Mouse (Mus musculus) spleen, adult 2 months (tissue): ENCODE measurements around the gene Cfp.

ENCODE experiments used
- CTCF ChIP-seq: fragments of 200-500 bp; IDR thresholded peaks from 2 replicates; pipeline ENCODE4 v1.5.1; 2011; ENCODE audit warnings: mild to moderate bottlenecking, inconsistent platforms; ENCODE audit not compliant: insufficient read depth, insufficient read length, insufficient replicate concordance; ENCODE audit errors: extremely low read depth
- POLR2A ChIP-seq: fragments of 200-500 bp; IDR thresholded peaks from 2 replicates; pipeline ENCODE4 v1.6.1; 2011; ENCODE audit warnings: low read depth, low read length, inconsistent platforms

DNA sequence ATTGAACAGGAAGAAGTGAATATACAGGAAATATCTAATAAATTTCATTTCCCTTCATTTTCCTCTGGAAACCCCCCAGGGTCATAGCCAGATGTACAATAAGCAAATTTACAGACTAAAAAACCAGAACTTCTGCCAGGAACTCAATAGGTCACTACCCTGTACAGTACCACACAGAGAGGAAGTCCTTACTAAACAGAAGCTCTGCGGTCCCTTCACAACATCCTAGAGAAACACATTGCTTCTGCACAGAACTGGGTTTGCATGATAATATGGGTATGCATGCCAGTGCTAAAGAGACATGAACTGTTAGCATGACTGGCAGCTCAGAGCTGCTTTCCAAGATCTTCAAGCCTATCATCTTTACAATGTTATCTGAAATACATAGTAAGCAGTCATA, 1.5 kb downstream of the Cfp start:
- no peak for TF ChIP-seq POLR2A
- TF ChIP-seq CTCF = no peak
